Mouse (Mus musculus) embryonic fibroblast, embryonic 13.5 days (primary cell): Measurements from ENCODE around the gene Cd19.

Experiments
- CTCF ChIP-seq: IDR thresholded peaks from 2 replicates; pipeline ENCODE4 v1.5.1; 2011; ENCODE audit warnings: mild to moderate bottlenecking, control low read depth, low read length, moderate library complexity, borderline replicate concordance; ENCODE audit not compliant: insufficient read depth
- POLR2A ChIP-seq: IDR thresholded peaks from 2 replicates; pipeline ENCODE4 v1.6.1; 2011; ENCODE audit warnings: low read depth, mild to moderate bottlenecking, control low read depth, low read length, moderate library complexity

GRCm38 (mm10) chr7:126396298-126397119 is 18.2 kb downstream of the Cd19 start, which contains the start of gene Nfatc2ip:
- TF ChIP-seq CTCF (no peak), POLR2A (peak; percentile 91)
